Mouse (Mus musculus): ENCODE data around the gene Zfp646. TPM values are rescaled to one million over a fixed set of nuclear protein-coding genes. Genes with fewer than 3 reads are reported as not detected.

Zfp646 gene
- polyA plus RNA-seq, 1 experiment from 2014 or later = 9.1 TPM

Other genes starting within 250 kb of the Zfp646 start
- 40.6 and 43.6 TPM in 2 replicates for gene Bcl7c, start 167.3 kb upstream of the Zfp646 start, polyA plus RNA-seq (2016; fragmentation: Nextera tagmentation; extraction: Ambion mirVana)
- gene Ctf1, start 163.5 kb upstream of the Zfp646 start, polyA plus RNA-seq (2016; fragmentation: Nextera tagmentation; extraction: Ambion mirVana) = 3.6 and 4.6 TPM in 2 replicates
- 0.13 and 0.26 TPM in 2 replicates for gene Ctf2, start 144.1 kb upstream of the Zfp646 start, polyA plus RNA-seq (2016; fragmentation: Nextera tagmentation; extraction: Ambion mirVana)
- 3.7 TPM in 2 replicates for gene Fbxl19, start 131.7 kb upstream of the Zfp646 start, polyA plus RNA-seq (2016; fragmentation: Nextera tagmentation; extraction: Ambion mirVana)
- gene Orai3, start 106.4 kb upstream of the Zfp646 start, polyA plus RNA-seq (2016; fragmentation: Nextera tagmentation; extraction: Ambion mirVana) = 14.8 and 15.0 TPM in 2 replicates
- gene Setd1a, start 99.6 kb upstream of the Zfp646 start, polyA plus RNA-seq (2016; fragmentation: Nextera tagmentation; extraction: Ambion mirVana) = 13.1 and 13.7 TPM in 2 replicates
- gene Gm49388, start 90.6 kb upstream of the Zfp646 start, polyA plus RNA-seq (2016; fragmentation: Nextera tagmentation; extraction: Ambion mirVana) = not detected in 2 replicates
- gene Hsd3b7, start 75.6 kb upstream of the Zfp646 start, polyA plus RNA-seq (2016; fragmentation: Nextera tagmentation; extraction: Ambion mirVana) = 28.0 and 29.8 TPM in 2 replicates
- gene Stx4a, start 51.9 kb upstream of the Zfp646 start, polyA plus RNA-seq (2016; fragmentation: Nextera tagmentation; extraction: Ambion mirVana) = 19.0 and 21.1 TPM in 2 replicates
- gene Stx1b, start 51.7 kb upstream of the Zfp646 start, polyA plus RNA-seq (2016; fragmentation: Nextera tagmentation; extraction: Ambion mirVana) = 0.20 and 0.56 TPM in 2 replicates
- gene Zfp668, start 607 bp downstream of the Zfp646 start, polyA plus RNA-seq (2016; fragmentation: Nextera tagmentation; extraction: Ambion mirVana) = 11.2 and 11.3 TPM in 2 replicates
- 0.26 and 0.49 TPM in 2 replicates for gene Prss53, start 14.7 kb downstream of the Zfp646 start, polyA plus RNA-seq (2016; fragmentation: Nextera tagmentation; extraction: Ambion mirVana)
- gene Gm21974, start 19.2 kb downstream of the Zfp646 start, polyA plus RNA-seq (2016; fragmentation: Nextera tagmentation; extraction: Ambion mirVana) = not detected in 2 replicates
- 75.0 and 80.3 TPM in 2 replicates for gene Vkorc1, start 19.4 kb downstream of the Zfp646 start, polyA plus RNA-seq (2016; fragmentation: Nextera tagmentation; extraction: Ambion mirVana)
- 81.3 and 82.2 TPM in 2 replicates for gene Bckdk, start 27.9 kb downstream of the Zfp646 start, polyA plus RNA-seq (2016; fragmentation: Nextera tagmentation; extraction: Ambion mirVana)
- gene Kat8, start 36.3 kb downstream of the Zfp646 start, polyA plus RNA-seq (2016; fragmentation: Nextera tagmentation; extraction: Ambion mirVana) = 29.5 and 31.0 TPM in 2 replicates
- 4.0 and 4.4 TPM in 2 replicates for gene Prss8, start 53.9 kb downstream of the Zfp646 start, polyA plus RNA-seq (2016; fragmentation: Nextera tagmentation; extraction: Ambion mirVana)
- 3.9 and 5.1 TPM in 2 replicates for gene Prss36, start 70.5 kb downstream of the Zfp646 start, polyA plus RNA-seq (2016; fragmentation: Nextera tagmentation; extraction: Ambion mirVana)
- gene Fus, start 91.2 kb downstream of the Zfp646 start, polyA plus RNA-seq (2016; fragmentation: Nextera tagmentation; extraction: Ambion mirVana) = 217 and 225 TPM in 2 replicates
- 32.9 and 33.8 TPM in 2 replicates for gene Pycard, start 117.6 kb downstream of the Zfp646 start, polyA plus RNA-seq (2016; fragmentation: Nextera tagmentation; extraction: Ambion mirVana)
- not detected in 2 replicates for gene Trim72, start 127.7 kb downstream of the Zfp646 start, polyA plus RNA-seq (2016; fragmentation: Nextera tagmentation; extraction: Ambion mirVana)
- gene Itgam, start 186.4 kb downstream of the Zfp646 start, polyA plus RNA-seq (2016; fragmentation: Nextera tagmentation; extraction: Ambion mirVana) = 2.1 and 2.2 TPM in 2 replicates
- not detected in 2 replicates for gene Gm49368, start 186.5 kb downstream of the Zfp646 start, polyA plus RNA-seq (2016; fragmentation: Nextera tagmentation; extraction: Ambion mirVana)

All from liver, embryonic 12.5 days (tissue).